Mouse (Mus musculus) forebrain, embryonic 12.5 days (tissue): ENCODE measurements around the gene Gm10282. TPM values are rescaled to one million over a fixed set of nuclear protein-coding genes. Genes with fewer than 3 reads are reported as not detected.
A peak's percentile ranks its signal among the peaks of the same experiment; 100 is the strongest.

Source experiments
- ATAC-seq: fragments of 200-750 bp; cut with Nextera tagmentation; 2 replicates; pipeline ENCODE4 v1.8.0; 2017; ENCODE audit warnings: moderate TSS enrichment; ENCODE audit not compliant: low FRiP score
- H3K27ac ChIP-seq: fragments of 300-500 bp; sonication (generic); 2 replicates; pipeline ENCODE4 v1.5.1; 2016; ENCODE audit warnings: mild to moderate bottlenecking
- H3K27me3 ChIP-seq: fragments of 300-500 bp; sonication (generic); 2 replicates; pipeline ENCODE4 v1.6.1; 2016; ENCODE audit warnings: mild to moderate bottlenecking
- H3K36me3 ChIP-seq: fragments of 300-500 bp; sonication (generic); replicated peaks from 2 replicates; pipeline ENCODE4 v1.6.1; 2016; ENCODE audit warnings: mild to moderate bottlenecking
- H3K4me1 ChIP-seq: fragments of 300-500 bp; sonication (generic); 2 replicates; pipeline ENCODE4 v1.6.1; 2016
- H3K4me2 ChIP-seq: fragments of 300-500 bp; sonication (generic); 2 replicates; pipeline ENCODE4 v1.6.1; 2016; ENCODE audit warnings: mild to moderate bottlenecking, moderate library complexity
- H3K4me3 ChIP-seq: fragments of 300-500 bp; sonication (generic); replicated peaks from 2 replicates; pipeline ENCODE4 v1.5.1; 2016; ENCODE audit warnings: mild to moderate bottlenecking
- H3K9ac ChIP-seq: fragments of 300-500 bp; sonication (generic); 2 replicates; pipeline ENCODE4 v1.6.1; 2016; ENCODE audit warnings: mild to moderate bottlenecking
- H3K9me3 ChIP-seq: fragments of 300-500 bp; sonication (generic); 2 replicates; pipeline ENCODE4 v1.6.1; 2016
- WGBS: fragments of 180-500 bp; shearing (Covaris S2); methylation state at CpG from one replicate; pipeline ENCODE4 v1.1.7; 2016; 5-methylcytosine and 5-hydroxymethylcytosine counted together
- polyA plus RNA-seq: library from polyadenylated mRNA; unstranded; fragments of >200 nt; fragmentation: Nextera tagmentation; extraction: Ambion mirVana; gene quantifications from 2 replicates; pipeline ENCODE4 v1.2.1, GENCODE M21; 2016

Gene Gm10282
- polyA plus RNA-seq, 1 experiment from 2014 or later, result 34.4 TPM

GRCm38 (mm10) chr8:72263451-72263850 is 41.6 kb downstream of the Gm10282 start:
- 79% methylated on average over 7 of the region's 7 CpGs for WGBS
- Histone ChIP-seq H3K27ac (no peak overlapping the region), H3K27me3 (no peaks in the 10 kb centered on the region; the same call in 1 of the 2 replicates), H3K4me2 (no peak overlapping the region), H3K4me3 (no peak overlapping the region), H3K36me3 (no peaks in the 10 kb centered on the region), H3K4me1 (no peaks in the 10 kb centered on the region), H3K9me3 (no peaks in the 10 kb centered on the region), H3K9ac (no peak overlapping the region)
- no peak for ATAC-seq

- no peak overlapping the region for H3K27ac ChIP-seq
- no peak overlapping the region for H3K9ac ChIP-seq
- ATAC-seq, result no peak
- H3K4me3 ChIP-seq, result no peak overlapping the region
- no peak overlapping the region for H3K4me2 ChIP-seq
- WGBS, result 94% methylated on average over 2 of the region's 2 CpGs
- H3K27me3 ChIP-seq, result no peaks in the 10 kb centered on the region; the same call in 1 of the 2 replicates
- H3K9me3 ChIP-seq, result no peaks in the 10 kb centered on the region
- no peaks in the 10 kb centered on the region for H3K36me3 ChIP-seq
- H3K4me1 ChIP-seq, result no peaks in the 10 kb centered on the region
These were observed 42.3 kb downstream of the Gm10282 start for GRCm38 (mm10) chr8:72262756-72263155.

GRCm38 (mm10) chr8:72261872-72262271 is 43.2 kb downstream of the Gm10282 start:
- no peaks in the 10 kb centered on the region for H3K4me1 ChIP-seq
- no peaks in the 10 kb centered on the region for H3K9me3 ChIP-seq
- peaks cover 3% of the 10 kb centered on the region; the same call in 1 of the 2 replicates for H3K36me3 ChIP-seq
- WGBS, result 48% methylated on average over 5 of the region's 5 CpGs
- ATAC-seq, result no peak
- no peak overlapping the region for H3K9ac ChIP-seq
- no peak overlapping the region for H3K4me3 ChIP-seq
- no peak overlapping the region for H3K4me2 ChIP-seq
- H3K27me3 ChIP-seq, result no peaks in the 10 kb centered on the region; the same call in 1 of the 2 replicates
- no peak overlapping the region for H3K27ac ChIP-seq

GRCm38 (mm10) chr8:72261431-72261830 is 43.6 kb downstream of the Gm10282 start:
- Histone ChIP-seq H3K36me3 (peaks cover 5% of the 10 kb centered on the region; the same call in 1 of the 2 replicates), H3K4me3 (no peak overlapping the region), H3K4me2 (no peak overlapping the region), H3K9ac (no peak overlapping the region), H3K9me3 (no peaks in the 10 kb centered on the region), H3K27me3 (no peaks in the 10 kb centered on the region; the same call in 1 of the 2 replicates), H3K4me1 (no peaks in the 10 kb centered on the region), H3K27ac (no peak overlapping the region)
- no peak for ATAC-seq

- H3K4me2 ChIP-seq, result no peak overlapping the region
- no peaks in the 10 kb centered on the region for H3K9me3 ChIP-seq
- H3K4me1 ChIP-seq, result no peaks in the 10 kb centered on the region
- H3K27me3 ChIP-seq, result no peaks in the 10 kb centered on the region; the same call in 1 of the 2 replicates
- no peak overlapping the region for H3K4me3 ChIP-seq
- 39% methylated on average over 2 of the region's 2 CpGs for WGBS
- peaks cover 5% of the 10 kb centered on the region; the same call in 1 of the 2 replicates for H3K36me3 ChIP-seq
- ATAC-seq, result peak; percentile 61; the same call in 1 of the 2 replicates
- H3K9ac ChIP-seq, result no peak overlapping the region
- H3K27ac ChIP-seq, result no peak overlapping the region
These were observed 44.0 kb downstream of the Gm10282 start for GRCm38 (mm10) chr8:72261019-72261418.

GRCm38 (mm10) chr8:72260585-72260984 is 44.5 kb downstream of the Gm10282 start:
- H3K36me3 ChIP-seq, result peaks cover 6% of the 10 kb centered on the region; the same call in 1 of the 2 replicates
- no peak overlapping the region for H3K4me3 ChIP-seq
- no peak overlapping the region for H3K9ac ChIP-seq
- H3K4me2 ChIP-seq, result no peak overlapping the region
- WGBS, result 57% methylated on average over 4 of the region's 4 CpGs
- peak; percentile 6; the same call in 1 of the 2 replicates for ATAC-seq
- H3K4me1 ChIP-seq, result no peaks in the 10 kb centered on the region
- no peak overlapping the region for H3K27ac ChIP-seq
- H3K9me3 ChIP-seq, result no peaks in the 10 kb centered on the region
- H3K27me3 ChIP-seq, result no peaks in the 10 kb centered on the region; the same call in 1 of the 2 replicates

GRCm38 (mm10) chr8:72259862-72260261 is 45.2 kb downstream of the Gm10282 start:
- WGBS, result 72% methylated on average over 2 of the region's 2 CpGs
- Histone ChIP-seq H3K27ac (no peak overlapping the region), H3K9ac (no peak overlapping the region), H3K9me3 (no peaks in the 10 kb centered on the region), H3K4me3 (no peak overlapping the region), H3K4me2 (no peak overlapping the region), H3K4me1 (no peaks in the 10 kb centered on the region), H3K27me3 (no peaks in the 10 kb centered on the region; the same call in 1 of the 2 replicates), H3K36me3 (peaks cover 13% of the 10 kb centered on the region)
- ATAC-seq, result no peak

- Histone ChIP-seq H3K9me3 (no peaks in the 10 kb centered on the region), H3K36me3 (peaks cover 28% of the 10 kb centered on the region), H3K27ac (no peak overlapping the region), H3K27me3 (no peaks in the 10 kb centered on the region), H3K4me3 (no peak overlapping the region), H3K4me1 (no peaks in the 10 kb centered on the region), H3K4me2 (no peak overlapping the region), H3K9ac (no peak overlapping the region)
- 87% methylated on average over 1 of the region's 1 CpGs for WGBS
- no peak for ATAC-seq
These were observed 47.2 kb downstream of the Gm10282 start for GRCm38 (mm10) chr8:72257902-72258238.

DNA sequence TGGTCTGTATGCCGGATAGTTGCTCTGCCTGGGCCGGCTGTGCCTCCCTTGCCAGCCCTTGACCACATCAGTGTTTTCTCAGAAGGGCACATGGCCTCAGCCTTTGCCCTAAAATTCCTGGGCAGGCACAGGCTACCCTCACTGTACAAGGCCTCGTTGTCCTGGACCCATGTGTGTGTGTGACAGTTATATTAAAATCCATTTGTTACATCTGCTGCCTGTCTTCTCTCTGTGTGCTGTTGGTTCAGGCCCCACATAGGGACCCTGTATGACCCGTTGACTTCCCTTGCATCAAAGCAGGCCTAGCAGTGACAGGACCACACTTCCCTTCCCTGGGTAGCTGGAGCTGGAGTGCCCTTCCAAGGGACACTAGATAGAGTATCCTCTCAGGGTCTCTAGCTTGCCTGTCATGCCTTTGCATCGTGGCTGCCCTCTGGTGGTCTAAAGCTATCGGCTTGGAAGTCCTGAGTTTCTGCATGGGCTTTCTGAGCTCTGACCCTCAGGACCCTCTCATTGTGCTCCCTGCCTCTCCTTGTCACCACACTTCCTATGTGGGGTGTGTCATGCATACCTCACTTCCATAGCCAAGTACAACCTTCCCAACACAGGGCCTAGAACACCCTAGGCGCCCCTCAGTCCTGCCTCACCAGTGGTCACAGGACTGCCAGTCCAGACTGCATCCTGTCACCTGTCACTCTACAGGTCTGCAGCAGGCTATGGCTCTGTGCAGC is 47.7 kb downstream of the Gm10282 start:
- peak; percentile 37; the same call in 1 of the 2 replicates for ATAC-seq

More for the DNA sequence above, 47.7 kb downstream of the Gm10282 start:
- Histone ChIP-seq H3K27ac (no peak overlapping the region), H3K36me3 (peaks cover 33% of the 10 kb centered on the region), H3K4me2 (no peak overlapping the region), H3K27me3 (no peaks in the 10 kb centered on the region), H3K4me1 (no peaks in the 10 kb centered on the region), H3K4me3 (no peak overlapping the region), H3K9ac (no peak overlapping the region), H3K9me3 (no peaks in the 10 kb centered on the region)
- WGBS, result 52% methylated on average over 7 of the region's 7 CpGs

Other genes starting within 250 kb of the Gm10282 start
- gene Olfr373, start 222.1 kb downstream of the Gm10282 start, polyA plus RNA-seq, result not detected in 2 replicates
- gene Olfr374, start 198.2 kb downstream of the Gm10282 start, polyA plus RNA-seq, result 0.04 TPM in 1 of 2 replicates, not detected in the other
- gene Tpm4, start 170.3 kb downstream of the Gm10282 start, polyA plus RNA-seq, result 416 and 424 TPM in 2 replicates
- gene Rab8a, start 144.1 kb downstream of the Gm10282 start, polyA plus RNA-seq, result 121 and 127 TPM in 2 replicates
- gene Hsh2d, start 115.6 kb downstream of the Gm10282 start, polyA plus RNA-seq, result not detected in 2 replicates
- not detected in 2 replicates for gene Cib3, start 92.4 kb downstream of the Gm10282 start, polyA plus RNA-seq
- gene Gm11034, start 91.6 kb downstream of the Gm10282 start, polyA plus RNA-seq, result not detected in 2 replicates
- 78.2 and 87.0 TPM in 2 replicates for gene Fam32a, start 85.5 kb downstream of the Gm10282 start, polyA plus RNA-seq
- 193 and 196 TPM in 2 replicates for gene Ap1m1, start 65.2 kb downstream of the Gm10282 start, polyA plus RNA-seq
- 4.6 and 5.0 TPM in 2 replicates for gene Klf2, start 13.8 kb upstream of the Gm10282 start, polyA plus RNA-seq
- gene Eps15l1, start 116.2 kb upstream of the Gm10282 start, polyA plus RNA-seq, result 73.5 and 74.3 TPM in 2 replicates
- 1.1 and 1.6 TPM in 2 replicates for gene Calr3, start 138.6 kb upstream of the Gm10282 start, polyA plus RNA-seq
- gene 1700030K09Rik, start 138.6 kb upstream of the Gm10282 start, polyA plus RNA-seq, result 16.7 and 16.9 TPM in 2 replicates
- gene Cherp, start 170.0 kb upstream of the Gm10282 start, polyA plus RNA-seq, result 77.3 and 84.0 TPM in 2 replicates
- gene Slc35e1, start 187.4 kb upstream of the Gm10282 start, polyA plus RNA-seq, result 16.4 and 21.2 TPM in 2 replicates
- 20.2 and 20.8 TPM in 2 replicates for gene Med26, start 243.0 kb upstream of the Gm10282 start, polyA plus RNA-seq